Mouse (Mus musculus) forebrain, embryonic 12.5 days (tissue): ENCODE measurements at regions not wholly inside any gene's neighbourhood (a gene's known extent, or its start where the extent isn't known, plus 50 kb on each side); places are given as distances from the start of the nearest gene placed in this dataset.
A peak's percentile ranks its signal among the peaks of the same experiment; 100 is the strongest.
"Not testable (repeated sequence)": the region's sequence is repeated elsewhere in the genome, so short reads cannot be mapped to it uniquely, and the experiment has no call there.

Source experiments
- ATAC-seq: fragments of 200-750 bp; cut with Nextera tagmentation; 2 replicates; pipeline ENCODE4 v1.8.0; 2017; ENCODE audit warnings: moderate TSS enrichment; ENCODE audit not compliant: low FRiP score
- H3K27ac ChIP-seq: fragments of 300-500 bp; sonication (generic); 2 replicates; pipeline ENCODE4 v1.5.1; 2016; ENCODE audit warnings: mild to moderate bottlenecking
- H3K27me3 ChIP-seq: fragments of 300-500 bp; sonication (generic); 2 replicates; pipeline ENCODE4 v1.6.1; 2016; ENCODE audit warnings: mild to moderate bottlenecking
- H3K36me3 ChIP-seq: fragments of 300-500 bp; sonication (generic); replicated peaks from 2 replicates; pipeline ENCODE4 v1.6.1; 2016; ENCODE audit warnings: mild to moderate bottlenecking
- H3K4me1 ChIP-seq: fragments of 300-500 bp; sonication (generic); 2 replicates; pipeline ENCODE4 v1.6.1; 2016
- H3K4me2 ChIP-seq: fragments of 300-500 bp; sonication (generic); 2 replicates; pipeline ENCODE4 v1.6.1; 2016; ENCODE audit warnings: mild to moderate bottlenecking, moderate library complexity
- H3K4me3 ChIP-seq: fragments of 300-500 bp; sonication (generic); replicated peaks from 2 replicates; pipeline ENCODE4 v1.5.1; 2016; ENCODE audit warnings: mild to moderate bottlenecking
- H3K9ac ChIP-seq: fragments of 300-500 bp; sonication (generic); 2 replicates; pipeline ENCODE4 v1.6.1; 2016; ENCODE audit warnings: mild to moderate bottlenecking
- H3K9me3 ChIP-seq: fragments of 300-500 bp; sonication (generic); 2 replicates; pipeline ENCODE4 v1.6.1; 2016
- WGBS: fragments of 180-500 bp; shearing (Covaris S2); methylation state at CpG from one replicate; pipeline ENCODE4 v1.1.7; 2016; 5-methylcytosine and 5-hydroxymethylcytosine counted together

DNA sequence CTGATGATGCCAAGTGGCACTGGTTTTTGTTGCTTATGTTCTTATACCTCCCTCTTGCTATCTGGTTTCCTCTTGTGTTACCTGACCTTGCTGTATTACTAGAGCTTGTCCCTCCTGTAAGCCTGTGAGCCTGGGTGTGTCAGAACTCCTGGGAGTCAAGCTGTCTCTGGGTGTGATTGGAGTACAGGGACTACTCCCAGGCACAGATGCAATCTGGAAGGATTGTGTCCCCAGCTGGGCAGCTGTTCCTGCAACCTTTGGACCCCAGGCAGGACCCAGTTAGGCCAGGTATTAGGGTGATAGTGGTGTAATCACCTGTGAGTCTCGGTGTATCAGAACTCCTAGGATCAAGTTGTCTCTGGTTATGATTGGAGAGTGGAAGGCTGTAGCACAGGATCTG is 97.4 kb upstream of the Dock11 start:
- H3K27me3 ChIP-seq, result no peaks in the 10 kb centered on the region
- no peaks in the 10 kb centered on the region for H3K4me1 ChIP-seq
- no peak overlapping the region for H3K9ac ChIP-seq
- H3K36me3 ChIP-seq, result no peaks in the 10 kb centered on the region
- H3K4me3 ChIP-seq, result no peak overlapping the region
- no peaks in the 10 kb centered on the region for H3K9me3 ChIP-seq
- no peak for ATAC-seq
- no peak overlapping the region for H3K4me2 ChIP-seq
- H3K27ac ChIP-seq, result no peak overlapping the region
- WGBS, result 74% methylated on average over 1 of the region's 1 CpGs

DNA sequence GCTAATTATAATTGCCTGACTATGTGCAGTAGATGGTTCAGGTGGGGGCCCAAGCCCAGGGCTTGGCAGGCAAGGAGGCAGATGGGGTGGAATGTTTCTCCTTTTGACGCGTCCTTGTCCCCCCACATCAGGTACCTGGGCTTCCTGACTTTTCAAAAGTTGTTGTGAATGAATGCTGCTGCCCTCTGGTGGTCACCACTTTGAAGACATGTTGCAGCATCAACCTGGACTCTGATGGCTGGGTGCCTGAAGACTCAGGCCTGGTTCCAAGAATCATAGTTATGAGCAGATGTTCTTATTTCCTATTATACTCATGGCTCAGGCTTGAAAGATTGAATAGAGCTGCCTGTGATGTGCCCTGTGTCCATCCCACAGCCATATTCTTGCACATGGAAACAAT is 75.4 kb upstream of the Dock11 start:
- Histone ChIP-seq H3K9me3 (no peaks in the 10 kb centered on the region), H3K9ac (no peak overlapping the region), H3K4me1 (no peaks in the 10 kb centered on the region), H3K4me2 (no peak overlapping the region), H3K27ac (no peak overlapping the region), H3K4me3 (no peak overlapping the region), H3K27me3 (no peaks in the 10 kb centered on the region), H3K36me3 (no peaks in the 10 kb centered on the region)
- no peak for ATAC-seq
- 28% methylated on average over 2 of the region's 2 CpGs for WGBS

- H3K9me3 ChIP-seq, H3K4me2 ChIP-seq, H3K9ac ChIP-seq, H3K36me3 ChIP-seq, H3K27ac ChIP-seq, H3K4me3 ChIP-seq, H3K4me1 ChIP-seq, H3K27me3 ChIP-seq: not testable (repeated sequence)
- WGBS, result 0% methylated on average over 2 of the region's 2 CpGs
- ATAC-seq, result peak; percentile 33; the same call in 1 of the 2 replicates
These were observed 54.2 kb upstream of the Dock11 start for GRCm38 (mm10) chrX:35834411-35834810.

- Histone ChIP-seq H3K9ac (no peak overlapping the region), H3K4me3 (no peak overlapping the region)
- WGBS, result 62% methylated on average over 1 of the region's 1 CpGs
These were observed 50.6 kb upstream of the Dock11 start for GRCm38 (mm10) chrX:35838064-35838463.

More at GRCm38 (mm10) chrX:35838064-35838463, 50.6 kb upstream of the Dock11 start:
- no peaks in the 10 kb centered on the region for H3K36me3 ChIP-seq
- no peaks in the 10 kb centered on the region for H3K4me1 ChIP-seq
- H3K9me3 ChIP-seq, result no peaks in the 10 kb centered on the region
- H3K27ac ChIP-seq, result no peak overlapping the region
- no peaks in the 10 kb centered on the region for H3K27me3 ChIP-seq
- ATAC-seq, result no peak
- H3K4me2 ChIP-seq, result no peak overlapping the region
